Mouse (Mus musculus) cortical plate, adult 2 months (tissue): ENCODE results near the gene Fat2.

Experiments
- CTCF ChIP-seq: fragments of 200-500 bp; IDR thresholded peaks from 2 replicates; pipeline ENCODE4 v1.5.1; 2011; ENCODE audit warnings: mild to moderate bottlenecking, control low read depth, low read length; ENCODE audit not compliant: insufficient read depth; ENCODE audit errors: extremely low read depth
- POLR2A ChIP-seq: fragments of 200-500 bp; IDR thresholded peaks from 2 replicates; pipeline ENCODE4 v1.6.1; 2011; ENCODE audit warnings: mild to moderate bottlenecking, low read length, control low read depth; ENCODE audit not compliant: insufficient read depth; ENCODE audit errors: extremely low read depth

DNA sequence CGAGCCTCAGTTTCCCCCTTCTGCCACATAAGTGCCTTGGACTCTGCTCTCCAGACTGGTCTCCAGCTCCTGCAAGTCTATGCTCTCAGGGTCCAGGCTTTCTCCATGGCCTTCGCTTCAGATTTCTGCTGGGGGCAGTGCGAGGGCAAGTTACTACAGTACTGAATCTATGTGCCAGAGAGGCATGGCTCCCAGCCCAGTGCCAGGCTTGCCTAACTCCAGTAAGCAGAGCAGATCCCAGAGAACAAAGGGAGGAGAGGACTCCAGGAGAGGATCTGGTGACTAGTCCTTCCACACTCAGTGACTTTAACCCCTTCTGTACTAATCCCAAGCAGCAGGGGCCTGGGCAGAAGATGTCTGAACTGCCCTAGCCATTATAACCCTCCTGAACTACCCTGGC lies 28.3 kb upstream of the Fat2 start:
- TF ChIP-seq CTCF (no peak), POLR2A (no peak)
